Mouse (Mus musculus) CH12.LX (cell line): ENCODE measurements at regions not wholly inside any gene's neighbourhood (a gene's known extent, or its start where the extent isn't known, plus 50 kb on each side); places are given as distances from the start of the nearest gene placed in this dataset.

Experiments
- CTCF ChIP-seq, 2 experiments: IDR thresholded peaks in 1 of 2; conservative IDR thresholded peaks in 1 of 2; 2 replicates each; pipeline ENCODE4 v1.5.1; 2011 to 2012; ENCODE audit warnings: low read depth in 2 of 2, low read length in 2 of 2, improper control_type of control experiment in 1 of 2, inconsistent platforms in 1 of 2, mild to moderate bottlenecking in 1 of 2, moderate library complexity in 1 of 2
- E2F4 ChIP-seq: IDR thresholded peaks from 2 replicates; pipeline ENCODE4 v1.6.1; 2011; ENCODE audit warnings: low read depth, low read length, improper control_type of control experiment; ENCODE audit not compliant: insufficient replicate concordance
- EP300 ChIP-seq: IDR thresholded peaks from 2 replicates; pipeline ENCODE4 v1.6.1; 2011; ENCODE audit warnings: low read length, improper control_type of control experiment
- ETS1 ChIP-seq: conservative IDR thresholded peaks from 2 replicates; pipeline ENCODE4 v1.6.1; 2012; ENCODE audit warnings: low read depth, mild to moderate bottlenecking, inconsistent platforms, low read length, improper control_type of control experiment, moderate library complexity
- MAX ChIP-seq: IDR thresholded peaks from 2 replicates; pipeline ENCODE4 v1.6.1; 2011; ENCODE audit warnings: low read length, improper control_type of control experiment
- NELFE ChIP-seq: IDR thresholded peaks from 2 replicates; pipeline ENCODE4 v1.6.1; 2011; ENCODE audit warnings: low read depth, low read length, improper control_type of control experiment
- NRF1 ChIP-seq: IDR thresholded peaks from 2 replicates; pipeline ENCODE4 v1.6.1; 2014; ENCODE audit warnings: low read depth, mild to moderate bottlenecking, inconsistent platforms, low read length, improper control_type of control experiment, moderate library complexity
- PAX5 ChIP-seq: IDR thresholded peaks from 2 replicates; pipeline ENCODE4 v1.6.1; 2012; ENCODE audit warnings: low read length, inconsistent platforms, mixed read lengths
- POLR2A ChIP-seq: IDR thresholded peaks from 2 replicates; pipeline ENCODE4 v1.6.1; 2011; ENCODE audit warnings: low read depth, mild to moderate bottlenecking, improper control_type of control experiment, low read length
- RCOR1 ChIP-seq: conservative IDR thresholded peaks from 2 replicates; pipeline ENCODE4 v1.6.1; 2012; ENCODE audit warnings: low read depth, mild to moderate bottlenecking, inconsistent platforms, low read length, improper control_type of control experiment
- TCF12 ChIP-seq: IDR thresholded peaks from 2 replicates; pipeline ENCODE4 v1.6.1; 2014; ENCODE audit warnings: low read depth, mild to moderate bottlenecking, inconsistent platforms, low read length, improper control_type of control experiment
- USF1 ChIP-seq: IDR thresholded peaks from 2 replicates; pipeline ENCODE4 v1.6.1; 2014; ENCODE audit warnings: low read depth, mild to moderate bottlenecking, inconsistent platforms, low read length, improper control_type of control experiment
- USF2 ChIP-seq: conservative IDR thresholded peaks from 2 replicates; pipeline ENCODE4 v1.6.1; 2011; ENCODE audit warnings: low read depth, low read length, improper control_type of control experiment
- ZMIZ1 ChIP-seq: IDR thresholded peaks from 2 replicates; pipeline ENCODE4 v1.6.1; 2012; ENCODE audit warnings: low read depth, mild to moderate bottlenecking, inconsistent platforms, low read length, improper control_type of control experiment

DNA sequence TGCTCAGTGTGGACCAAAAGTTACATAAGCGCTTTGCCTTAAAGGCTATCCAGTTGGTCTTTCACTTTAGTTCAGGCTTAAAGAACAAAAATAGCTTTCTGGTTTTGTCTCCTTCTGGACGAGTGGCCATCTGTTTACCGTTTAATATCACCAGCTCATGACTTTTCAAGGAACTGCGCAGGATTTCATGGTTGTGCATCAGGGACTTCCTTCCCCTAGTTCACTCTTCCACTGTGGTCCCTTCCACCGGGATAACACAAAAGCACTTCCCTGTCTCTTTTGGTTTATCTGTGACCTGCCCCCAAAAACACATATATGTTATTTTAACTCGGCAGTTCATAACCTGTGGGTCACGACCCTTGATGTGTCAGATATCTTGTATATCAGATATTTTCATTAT, 252.9 kb downstream of the Enc1 start:
- TF ChIP-seq CTCF (conservative IDR thresholded peaks at IDR 0.05 in 1 of 2, IDR thresholded peaks at IDR 0.05 in 1 of 2; ENCODE audit: low read depth in 2 of 2, low read length in 2 of 2) (no peak), TCF12 (no peak), USF1 (no peak), ZMIZ1 (no peak), E2F4 (no peak), EP300 (no peak), MAX (no peak), POLR2A (no peak), USF2 (no peak), PAX5 (no peak), RCOR1 (no peak), NRF1 (no peak), NELFE (no peak), ETS1 (no peak)
